Mouse (Mus musculus) heart, embryonic 11.5 days (tissue): ENCODE measurements at regions not wholly inside any gene's neighbourhood (a gene's known extent, or its start where the extent isn't known, plus 50 kb on each side); places are given as distances from the start of the nearest gene placed in this dataset.

Source experiments
- ATAC-seq: fragments of 200-750 bp; cut with Nextera tagmentation; replicated peaks from 2 replicates; pipeline ENCODE4 v1.8.0; 2017; ENCODE audit warnings: moderate library complexity; ENCODE audit not compliant: insufficient number of reproducible peaks, low FRiP score, low TSS enrichment
- H3K27ac ChIP-seq: fragments of 300-500 bp; sonication (generic); 2 replicates; pipeline ENCODE4 v1.5.1; 2014; ENCODE audit warnings: mild to moderate bottlenecking, low read depth, low read length
- H3K27me3 ChIP-seq: fragments of 300-500 bp; sonication (generic); 2 replicates; pipeline ENCODE4 v1.6.1; 2014; ENCODE audit warnings: mild to moderate bottlenecking, low read length, mixed read lengths; ENCODE audit not compliant: control insufficient read depth, insufficient read depth
- H3K36me3 ChIP-seq: fragments of 300-500 bp; sonication (generic); 2 replicates; pipeline ENCODE4 v1.6.1; 2014; ENCODE audit warnings: mild to moderate bottlenecking, low read length, moderate library complexity, mixed read lengths; ENCODE audit not compliant: control insufficient read depth, insufficient read depth
- H3K4me1 ChIP-seq: fragments of 300-500 bp; sonication (generic); 2 replicates; pipeline ENCODE4 v1.6.1; 2014; ENCODE audit warnings: low read length; ENCODE audit not compliant: control insufficient read depth, insufficient read depth
- H3K4me2 ChIP-seq: fragments of 300-500 bp; sonication (generic); 2 replicates; pipeline ENCODE4 v1.6.1; 2014; ENCODE audit warnings: mild to moderate bottlenecking, moderate library complexity
- H3K4me3 ChIP-seq: fragments of 300-500 bp; sonication (generic); 2 replicates; pipeline ENCODE4 v1.5.1; 2014; ENCODE audit warnings: low read depth, low read length
- H3K9ac ChIP-seq: fragments of 300-500 bp; sonication (generic); 2 replicates; pipeline ENCODE4 v1.6.1; 2014; ENCODE audit warnings: mild to moderate bottlenecking, low read depth, low read length, moderate library complexity
- H3K9me3 ChIP-seq: fragments of 300-500 bp; sonication (generic); replicated peaks from 2 replicates; pipeline ENCODE4 v1.6.1; 2016; ENCODE audit warnings: low read length; ENCODE audit not compliant: control insufficient read depth
- whole genome bisulfite sequencing: fragments of 180-500 bp; shearing (Covaris S2); extraction: QIAGEN DNeasy Blood & Tissue Kit; methylation state at CpG from one replicate; pipeline ENCODE4 v1.1.7; 2014; ENCODE audit not compliant: insufficient replicate concordance; 5-methylcytosine and 5-hydroxymethylcytosine counted together

- H3K4me1 ChIP-seq, result no peaks in the 10 kb centered on the region
- no peak overlapping the region for H3K4me3 ChIP-seq
- H3K36me3 ChIP-seq, result no peaks in the 10 kb centered on the region
- no peaks in the 10 kb centered on the region for H3K9me3 ChIP-seq
- WGBS, result 63% methylated on average over 3 of the region's 3 CpGs
- no peak overlapping the region for H3K9ac ChIP-seq
- H3K27me3 ChIP-seq, result no peaks in the 10 kb centered on the region
- no peak for ATAC-seq
- H3K27ac ChIP-seq, result no peak overlapping the region
- no peak overlapping the region for H3K4me2 ChIP-seq
These were observed 447.0 kb downstream of the Nova1 start for GRCm38 (mm10) chr12:46371747-46372146.

- Histone ChIP-seq H3K27ac (no peak overlapping the region), H3K9me3 (no peaks in the 10 kb centered on the region), H3K4me3 (no peak overlapping the region), H3K4me1 (no peaks in the 10 kb centered on the region), H3K4me2 (no peak overlapping the region), H3K27me3 (no peaks in the 10 kb centered on the region), H3K36me3 (no peaks in the 10 kb centered on the region), H3K9ac (no peak overlapping the region)
- WGBS, result 85% methylated on average over 1 of the region's 1 CpGs
- ATAC-seq, result no peak
These were observed 485.4 kb downstream of the Nova1 start for GRCm38 (mm10) chr12:46333376-46333775.

GRCm38 (mm10) chr12:46327865-46328264, 490.9 kb downstream of the Nova1 start:
- H3K4me3 ChIP-seq, result no peak overlapping the region
- H3K9ac ChIP-seq, result no peak overlapping the region
- H3K4me2 ChIP-seq, result no peak overlapping the region
- no peaks in the 10 kb centered on the region for H3K27me3 ChIP-seq
- 81% methylated on average over 1 of the region's 1 CpGs for WGBS
- no peaks in the 10 kb centered on the region for H3K36me3 ChIP-seq
- H3K27ac ChIP-seq, result no peak overlapping the region
- H3K4me1 ChIP-seq, result no peaks in the 10 kb centered on the region
- no peak for ATAC-seq
- H3K9me3 ChIP-seq, result no peaks in the 10 kb centered on the region

GRCm38 (mm10) chr12:46323276-46323675, 495.5 kb downstream of the Nova1 start:
- Histone ChIP-seq H3K27me3 (no peaks in the 10 kb centered on the region), H3K36me3 (no peaks in the 10 kb centered on the region), H3K4me1 (no peaks in the 10 kb centered on the region), H3K4me3 (no peak overlapping the region), H3K27ac (no peak overlapping the region), H3K9ac (no peak overlapping the region), H3K9me3 (no peaks in the 10 kb centered on the region), H3K4me2 (no peak overlapping the region)
- ATAC-seq, result no peak
- WGBS, result 60% methylated on average over 3 of the region's 3 CpGs

GRCm38 (mm10) chr12:46303136-46303797, 515.5 kb downstream of the Nova1 start:
- ATAC-seq, result no peak
- no peak overlapping the region for H3K9ac ChIP-seq
- WGBS, result 68% methylated on average over 5 of the region's 5 CpGs

GRCm38 (mm10) chr12:46298926-46299325, 519.8 kb downstream of the Nova1 start:
- H3K9me3 ChIP-seq, result no peaks in the 10 kb centered on the region
- H3K36me3 ChIP-seq, result no peaks in the 10 kb centered on the region
- no peaks in the 10 kb centered on the region for H3K4me1 ChIP-seq
- 74% methylated on average over 5 of the region's 5 CpGs for WGBS
- H3K27ac ChIP-seq, result no peak overlapping the region
- no peak overlapping the region for H3K9ac ChIP-seq
- no peak overlapping the region for H3K4me2 ChIP-seq
- no peaks in the 10 kb centered on the region for H3K27me3 ChIP-seq
- H3K4me3 ChIP-seq, result no peak overlapping the region
- ATAC-seq, result no peak

More at GRCm38 (mm10) chr12:46303136-46303797, 515.5 kb downstream of the Nova1 start:
- Histone ChIP-seq H3K27ac (no peak overlapping the region), H3K9me3 (no peaks in the 10 kb centered on the region), H3K4me1 (no peaks in the 10 kb centered on the region), H3K4me3 (no peak overlapping the region), H3K36me3 (no peaks in the 10 kb centered on the region), H3K4me2 (no peak overlapping the region), H3K27me3 (no peaks in the 10 kb centered on the region)

- Histone ChIP-seq H3K4me1 (no peaks in the 10 kb centered on the region), H3K4me2 (no peak overlapping the region), H3K36me3 (no peaks in the 10 kb centered on the region), H3K9me3 (no peaks in the 10 kb centered on the region), H3K9ac (no peak overlapping the region), H3K4me3 (no peak overlapping the region), H3K27ac (no peak overlapping the region), H3K27me3 (no peaks in the 10 kb centered on the region)
- 74% methylated on average over 3 of the region's 3 CpGs for WGBS
- ATAC-seq, result no peak
These were observed 534.2 kb downstream of the Nova1 start for GRCm38 (mm10) chr12:46284519-46284918.

GRCm38 (mm10) chr12:46248402-46249018, 570.2 kb downstream of the Nova1 start:
- no peaks in the 10 kb centered on the region for H3K9me3 ChIP-seq
- H3K4me1 ChIP-seq, result no peaks in the 10 kb centered on the region
- no peaks in the 10 kb centered on the region for H3K27me3 ChIP-seq
- no peak overlapping the region for H3K4me3 ChIP-seq
- no peak for ATAC-seq
- WGBS, result 69% methylated on average over 1 of the region's 1 CpGs
- no peak overlapping the region for H3K4me2 ChIP-seq
- H3K27ac ChIP-seq, result no peak overlapping the region
- no peaks in the 10 kb centered on the region for H3K36me3 ChIP-seq
- no peak overlapping the region for H3K9ac ChIP-seq

GRCm38 (mm10) chr12:46244925-46245324, 573.8 kb downstream of the Nova1 start:
- H3K36me3 ChIP-seq, result no peaks in the 10 kb centered on the region
- WGBS, result 73% methylated on average over 3 of the region's 3 CpGs
- H3K4me2 ChIP-seq, result no peak overlapping the region

More at GRCm38 (mm10) chr12:46244925-46245324, 573.8 kb downstream of the Nova1 start:
- ATAC-seq, result no peak
- Histone ChIP-seq H3K9me3 (no peaks in the 10 kb centered on the region), H3K27me3 (no peaks in the 10 kb centered on the region), H3K27ac (no peak overlapping the region), H3K4me1 (no peaks in the 10 kb centered on the region), H3K9ac (no peak overlapping the region), H3K4me3 (no peak overlapping the region)
